Mouse (Mus musculus): ENCODE measurements around the gene Tspoap1.
A peak's percentile ranks its signal among the peaks of the same experiment; 100 is the strongest.

Gene Tspoap1

DNA sequence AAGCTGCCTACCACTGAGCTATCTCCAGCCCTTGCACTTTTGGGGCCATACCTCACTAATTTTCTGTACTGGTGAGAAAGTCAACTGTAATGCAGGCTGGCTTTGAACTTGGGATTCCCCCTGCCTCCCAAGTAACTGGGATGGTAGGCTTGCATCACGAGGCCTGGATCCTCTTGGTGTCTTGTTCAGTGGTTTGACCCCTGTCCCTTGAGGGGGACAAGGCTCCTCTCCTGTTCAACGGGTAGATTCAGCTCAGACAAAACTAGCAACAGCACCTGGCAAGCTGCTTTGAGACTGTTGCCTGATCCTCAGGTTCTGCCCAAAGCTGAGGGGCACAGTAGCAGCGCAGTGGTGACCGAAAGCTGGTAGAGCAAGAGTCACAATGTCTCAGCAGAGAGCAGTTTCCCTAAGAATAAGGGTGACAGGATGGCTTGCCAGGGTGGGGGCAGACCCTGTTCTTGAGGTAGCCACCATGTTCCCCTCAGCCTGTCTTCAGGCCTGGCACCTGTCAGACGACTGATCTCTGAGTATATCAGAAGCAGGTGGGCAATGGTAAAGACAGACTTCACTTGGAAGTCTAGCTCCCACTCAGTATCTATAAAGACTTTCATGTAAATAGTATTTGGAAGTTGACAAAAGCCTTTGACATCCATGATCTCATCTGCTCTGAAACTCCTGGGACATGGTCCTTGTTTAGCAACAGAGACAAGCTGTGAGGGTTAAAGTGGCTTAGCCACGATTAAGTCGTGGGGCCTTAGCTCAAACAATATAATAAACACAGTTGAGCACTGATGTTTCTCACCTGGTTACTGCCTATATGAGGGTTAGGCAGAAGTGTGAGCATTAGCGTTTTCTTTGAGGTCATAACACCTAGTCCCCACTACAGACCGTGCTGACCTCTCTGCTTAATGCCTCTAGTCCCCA is 14.4 kb upstream of the Tspoap1 start:
- DNase-seq (ENCODE audit: low spot score in 2 of 2), result peak in 1 of 2 experiments; percentile 41

DNA sequence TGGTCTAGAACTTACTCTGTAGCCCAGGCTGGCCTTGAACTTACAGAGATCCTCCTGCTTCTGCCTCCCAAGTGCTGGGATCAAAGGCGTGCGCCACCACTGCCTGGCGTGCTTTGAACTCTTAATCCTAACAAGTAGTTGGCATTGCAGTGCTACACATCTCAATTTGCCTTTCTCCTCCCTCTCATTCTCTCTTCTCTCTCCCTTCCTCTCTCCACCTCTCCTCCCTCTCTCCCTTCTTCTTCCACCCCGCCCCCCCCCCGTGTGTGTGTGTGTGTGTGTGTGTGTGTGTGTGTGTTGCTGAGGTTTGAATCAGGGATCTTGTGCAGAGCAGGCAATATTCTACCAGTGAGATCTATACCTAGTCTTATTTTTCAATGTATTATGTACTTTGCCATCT is 13.0 kb upstream of the Tspoap1 start:
- no peak for DNase-seq (ENCODE audit: low spot score in 2 of 2)

DNA sequence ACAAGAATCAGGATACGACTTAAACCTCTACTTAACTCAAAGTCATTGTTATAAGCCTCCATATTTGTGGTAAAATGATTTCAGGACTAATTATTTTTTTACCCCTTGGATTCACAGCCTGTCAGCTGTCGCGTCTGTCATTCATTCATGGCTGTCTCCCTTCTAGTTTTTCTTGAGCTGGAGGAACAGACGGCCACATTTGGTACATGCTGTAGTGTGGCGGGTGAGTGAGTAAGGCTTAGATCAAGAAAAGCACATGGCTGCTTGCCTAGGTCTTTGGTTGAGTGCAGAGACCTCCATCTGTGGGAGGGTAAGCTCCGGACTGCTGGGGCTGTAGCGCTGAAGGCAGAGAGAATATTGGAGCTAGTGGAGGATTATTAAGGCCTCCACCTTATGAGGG is 12.6 kb upstream of the Tspoap1 start:
- no peak for DNase-seq (ENCODE audit: low spot score in 2 of 2)

DNA sequence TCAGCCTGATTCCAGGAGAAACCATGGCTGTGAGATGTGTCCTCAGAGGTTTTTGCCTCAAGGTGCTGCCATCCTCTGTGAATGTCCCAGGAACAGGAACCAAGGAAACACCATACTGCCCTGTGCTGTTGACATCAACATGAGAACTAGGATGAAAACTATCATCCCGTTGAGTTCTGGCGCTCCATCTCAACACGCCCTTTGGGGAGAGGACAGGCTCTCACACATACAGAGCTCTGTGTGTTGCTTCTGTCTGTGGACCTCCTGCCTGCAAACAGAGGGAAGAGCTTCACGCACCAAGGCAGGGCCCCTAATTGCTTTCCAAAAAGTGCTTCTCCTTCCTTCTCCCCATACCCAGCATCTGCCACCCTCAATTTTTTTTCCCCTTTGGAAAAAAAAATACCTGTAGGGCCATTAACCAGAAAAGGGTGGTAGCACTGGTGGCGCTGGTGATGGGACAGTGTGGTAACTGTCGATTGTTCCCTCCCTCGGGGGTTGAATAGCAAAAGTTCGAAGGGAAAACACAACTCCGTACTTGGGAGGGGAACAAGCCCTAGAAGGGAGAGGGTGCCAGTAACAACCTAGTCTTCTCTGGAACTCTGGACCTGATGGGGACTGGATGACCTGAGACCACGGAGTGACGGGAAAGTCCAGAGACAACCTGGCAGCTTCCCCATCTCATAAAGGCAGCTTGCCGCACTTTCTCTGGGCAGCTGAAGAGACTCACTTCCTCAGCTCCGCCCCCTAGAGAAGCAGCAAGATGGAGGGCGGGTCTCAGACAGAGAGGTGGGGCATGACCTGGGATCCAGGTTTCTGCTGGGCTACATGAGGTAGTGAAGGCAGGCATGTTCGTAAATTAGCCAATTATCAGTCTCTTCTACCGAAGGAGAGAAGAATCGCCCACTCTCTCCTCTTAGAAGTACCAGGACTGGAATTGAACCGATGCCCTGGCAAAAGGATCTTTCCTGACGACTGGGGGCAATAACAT is 11.9 kb upstream of the Tspoap1 start:
- DNase-seq (ENCODE audit: low spot score in 2 of 2), result peak; percentile 88 to 90

DNA sequence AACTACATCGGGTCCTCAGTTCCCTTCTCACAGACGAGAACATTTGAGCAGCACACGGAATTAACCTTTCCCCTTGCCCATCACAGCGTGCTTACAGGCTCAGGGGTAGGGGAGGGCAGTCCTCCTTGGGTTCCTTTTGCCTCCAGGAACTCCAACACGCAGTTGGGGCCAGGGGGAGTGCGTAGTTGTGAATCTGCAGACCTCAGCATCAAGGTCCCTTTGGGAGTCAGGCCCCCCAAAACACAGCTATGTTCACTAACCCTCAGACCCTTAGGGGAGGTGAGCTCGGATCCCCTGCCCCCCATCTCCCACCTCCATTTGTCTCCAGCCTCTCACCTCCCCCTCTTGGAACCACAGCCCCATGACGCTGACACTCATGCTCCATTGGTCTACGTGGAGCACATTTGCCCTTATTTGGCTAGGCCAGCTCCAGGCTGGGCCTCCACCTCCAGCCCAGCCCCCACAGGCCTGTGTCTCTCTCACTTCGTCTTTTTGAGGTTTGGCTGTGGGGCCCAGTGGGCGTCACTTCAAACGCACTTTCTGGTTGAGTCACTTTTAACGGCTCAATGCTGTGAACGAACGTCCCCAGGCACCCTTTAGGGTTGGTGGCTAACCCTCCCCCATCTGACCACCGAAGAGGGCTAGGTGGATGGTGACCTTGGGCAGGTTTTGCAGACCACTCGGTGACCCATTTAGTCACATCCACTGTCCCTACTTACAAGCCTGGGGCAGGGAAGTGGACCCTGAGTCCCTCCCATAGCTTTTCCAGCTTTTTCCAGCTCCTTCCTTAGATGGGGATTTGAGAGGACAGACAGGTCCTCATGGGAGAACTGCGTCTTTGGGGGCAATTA is 10.9 kb upstream of the Tspoap1 start:
- DNase-seq (ENCODE audit: low spot score in 2 of 2), result peak; percentile 89 to 94

DNA sequence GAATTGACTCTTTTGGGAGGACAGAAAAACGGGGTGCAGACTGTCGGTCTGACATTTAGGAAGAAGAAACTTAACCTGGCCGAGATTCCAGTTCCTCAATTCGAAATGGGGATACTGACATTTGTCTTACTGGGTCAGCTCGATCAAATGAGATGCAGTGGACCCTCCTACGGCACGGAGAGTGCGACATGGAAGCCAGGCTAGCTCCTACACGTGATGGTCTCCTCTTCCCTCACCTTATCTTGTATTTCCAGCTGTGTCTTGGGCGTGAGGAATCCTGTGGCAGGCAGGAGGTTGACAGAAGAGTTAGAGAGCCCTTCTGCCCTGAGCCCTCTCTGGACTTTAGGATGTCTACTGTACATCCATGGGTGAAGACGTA is 10.3 kb upstream of the Tspoap1 start:
- DNase-seq (ENCODE audit: low spot score in 2 of 2), result no peak

DNA sequence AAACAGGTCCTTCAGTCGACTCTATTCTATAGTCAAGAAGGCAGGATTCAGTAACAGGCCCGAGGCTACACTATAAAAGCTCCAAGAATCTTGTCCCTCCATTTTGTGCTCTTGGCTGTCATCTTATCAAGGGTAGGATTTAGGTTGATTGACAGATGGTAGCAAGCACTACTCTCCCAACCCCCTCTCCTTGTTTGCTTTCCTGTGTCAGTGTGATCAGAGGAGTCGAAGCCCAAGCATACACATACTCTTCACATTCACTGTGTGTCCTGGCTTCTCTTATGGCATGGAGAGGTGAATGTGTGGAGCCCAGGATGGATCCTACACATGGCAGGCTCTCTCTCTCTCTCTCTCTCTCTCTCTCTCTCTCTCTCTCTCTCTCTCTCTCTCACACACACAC is 9.8 kb upstream of the Tspoap1 start:
- DNase-seq (ENCODE audit: low spot score in 2 of 2), result peak; percentile 71 to 74

DNA sequence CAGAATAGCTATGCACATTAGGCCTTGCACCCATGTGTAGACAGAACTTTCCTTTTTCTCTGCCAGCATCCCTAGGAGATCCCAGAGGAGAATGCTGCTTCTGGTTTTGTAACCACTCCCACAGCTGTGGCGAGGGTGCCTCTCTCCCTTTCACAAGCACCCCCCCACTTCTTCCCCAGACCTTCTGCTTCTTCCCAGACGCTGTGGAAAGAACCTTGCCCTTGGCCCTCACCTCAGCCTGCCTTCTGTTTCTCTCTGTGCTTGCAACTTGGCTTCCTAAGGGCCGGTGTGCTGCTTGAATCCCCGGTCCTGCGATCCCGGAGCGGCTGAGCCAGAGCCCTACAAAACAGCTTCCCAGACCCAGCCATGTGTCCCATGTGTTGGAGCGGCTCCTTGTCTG is 9.3 kb upstream of the Tspoap1 start:
- peak; percentile 54 to 62 for DNase-seq (ENCODE audit: low spot score in 2 of 2)

DNA sequence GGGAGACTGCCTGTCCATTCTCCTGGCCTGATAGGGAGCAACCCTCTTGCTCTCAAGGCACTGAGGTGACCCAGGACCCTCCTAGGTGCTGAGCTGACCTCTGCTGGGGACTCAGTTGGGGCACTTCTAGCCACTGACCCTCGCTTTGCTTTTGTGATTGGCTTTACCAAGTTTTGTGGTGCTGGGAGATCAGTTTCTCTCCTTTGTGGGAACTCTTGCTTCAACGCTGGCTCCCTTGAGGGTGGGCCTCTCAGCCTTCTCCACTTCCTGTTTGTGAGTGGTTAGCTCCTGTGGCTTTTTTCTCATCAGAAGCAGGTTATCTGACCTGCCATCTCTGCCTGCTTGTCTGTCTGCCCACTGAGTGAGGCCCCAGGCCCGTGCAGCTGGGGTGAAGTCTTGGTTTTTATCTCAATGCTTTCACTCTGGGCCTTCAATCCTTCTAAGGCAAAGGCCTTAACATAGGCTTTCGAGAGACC is 8.8 kb upstream of the Tspoap1 start:
- DNase-seq (ENCODE audit: low spot score in 2 of 2), result peak; percentile 86 to 91

DNA sequence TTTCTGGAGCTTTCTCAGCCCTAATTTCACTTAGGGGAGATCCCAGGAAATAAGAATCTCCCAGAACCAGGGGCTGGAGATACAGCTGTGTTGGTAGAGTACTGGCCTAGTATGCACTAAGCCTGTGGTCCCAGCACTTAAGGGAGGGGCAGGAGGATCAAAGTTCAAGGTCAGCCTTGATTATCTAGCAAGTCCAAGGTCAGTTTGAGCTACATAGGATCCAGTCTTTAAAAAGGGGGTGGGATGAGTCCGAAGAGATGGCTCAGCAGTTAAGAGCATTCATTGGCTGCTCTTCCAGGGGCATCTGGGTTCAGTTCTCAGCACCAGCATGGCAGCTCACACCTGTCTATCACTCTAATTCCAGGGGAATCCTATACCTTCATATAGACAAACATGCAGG is 8.0 kb upstream of the Tspoap1 start:
- no peak for DNase-seq (ENCODE audit: low spot score in 2 of 2)

DNA sequence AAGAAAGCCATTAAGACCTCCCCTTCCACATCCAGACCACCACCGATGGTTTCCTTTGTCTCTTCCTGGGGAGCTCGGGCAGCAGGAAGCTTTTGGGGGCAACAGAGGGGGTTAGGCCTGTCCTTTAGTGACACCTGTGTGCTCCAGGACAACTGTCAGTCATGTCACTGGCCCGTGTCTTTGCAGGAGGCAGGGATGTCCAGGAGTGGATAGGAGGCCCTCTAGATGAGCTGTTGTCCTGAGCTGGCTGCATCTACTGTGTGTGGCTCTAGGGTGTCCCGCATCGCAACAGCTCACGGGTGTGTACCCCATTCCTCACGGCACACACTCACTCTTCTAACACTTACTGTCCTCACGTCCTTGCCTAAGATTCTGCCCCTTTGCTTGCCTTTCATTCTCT is 7.1 kb upstream of the Tspoap1 start:
- peak in 1 of 2 experiments; percentile 32 for DNase-seq (ENCODE audit: low spot score in 2 of 2)

DNA sequence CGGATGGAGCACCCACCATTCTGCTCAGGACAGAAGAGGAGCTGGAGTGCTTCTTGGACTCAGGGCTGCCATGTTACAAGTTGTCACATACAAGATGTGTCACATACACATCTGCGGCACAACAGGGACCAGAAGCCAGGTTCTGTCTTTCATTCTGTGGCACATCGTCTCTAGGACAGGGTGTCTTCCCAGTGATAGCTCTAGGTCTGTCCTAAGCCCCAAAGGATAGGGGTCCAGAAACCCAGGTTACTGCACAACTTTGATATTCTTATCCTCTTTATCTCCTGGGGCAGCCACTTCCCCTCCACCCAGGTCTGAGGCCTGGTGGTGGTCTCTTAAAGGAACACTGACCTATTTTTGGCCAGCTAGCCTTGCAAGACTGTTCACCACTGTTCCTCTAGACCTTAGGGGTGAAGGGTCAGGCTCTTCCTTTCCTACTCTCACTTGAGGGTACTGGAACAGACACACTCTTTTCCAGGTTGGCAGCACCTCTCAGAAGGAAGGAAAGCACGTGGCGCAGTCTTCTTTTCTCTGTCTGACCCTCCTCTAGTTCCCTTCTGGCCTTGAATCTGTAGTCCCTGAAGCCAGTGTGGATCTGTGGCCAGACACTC is 6.3 kb upstream of the Tspoap1 start:
- DNase-seq (ENCODE audit: low spot score in 2 of 2), result no peak

DNA sequence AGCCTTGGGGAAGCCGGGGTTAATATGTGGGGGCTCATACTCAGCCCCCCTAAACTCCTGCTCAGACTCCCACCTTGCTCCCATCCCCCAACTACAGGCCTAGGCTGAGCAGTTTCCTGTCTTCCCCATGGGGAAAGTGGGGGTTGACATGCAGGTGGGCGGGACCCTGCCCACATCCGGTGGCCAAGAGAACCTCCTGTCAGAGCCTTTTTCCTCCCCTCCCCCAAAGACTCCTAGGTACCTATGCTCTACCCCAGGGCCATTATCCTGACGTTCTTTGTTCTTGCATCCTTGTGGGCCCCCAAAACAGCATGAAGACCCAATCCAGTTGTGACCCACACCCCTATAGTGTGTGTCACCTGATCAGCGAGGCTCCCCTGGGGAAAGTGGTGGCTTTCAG is 5.7 kb upstream of the Tspoap1 start:
- peak; percentile 94 to 96 for DNase-seq (ENCODE audit: low spot score in 2 of 2)

DNA sequence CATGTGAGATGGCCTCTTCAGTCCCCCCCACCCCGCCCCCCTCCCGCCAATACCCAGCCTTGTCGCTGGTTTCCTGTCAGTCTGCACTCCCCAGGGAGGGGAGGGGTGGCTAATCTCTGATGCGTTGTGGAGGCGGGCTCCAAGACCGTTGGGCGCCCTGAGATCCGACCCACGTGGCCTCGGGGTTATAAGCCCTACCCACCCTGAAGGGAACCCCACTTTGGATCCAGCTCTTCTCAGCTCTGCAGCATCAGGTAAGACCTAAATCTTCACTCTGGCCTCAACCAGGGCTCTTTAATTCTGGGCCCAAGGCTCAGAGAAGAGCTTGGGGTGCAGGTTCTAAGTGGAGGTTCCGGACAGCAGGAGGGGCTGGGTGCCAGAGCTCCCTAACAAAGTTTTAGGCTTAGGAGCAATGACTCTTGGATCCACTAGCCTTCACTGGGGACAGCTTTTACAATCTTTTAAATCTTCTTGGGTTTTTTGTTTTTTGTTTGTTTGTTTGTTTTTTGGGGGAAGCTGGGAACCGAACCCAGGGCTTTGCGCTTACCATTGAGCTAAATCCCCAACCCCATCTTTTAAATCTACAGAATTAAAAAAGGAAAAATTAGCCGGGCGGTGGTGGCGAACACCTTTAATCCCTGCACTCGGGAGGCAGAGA is 4.9 kb upstream of the Tspoap1 start:
- DNase-seq (ENCODE audit: low spot score in 2 of 2), result peak; percentile 98 to 99

DNA sequence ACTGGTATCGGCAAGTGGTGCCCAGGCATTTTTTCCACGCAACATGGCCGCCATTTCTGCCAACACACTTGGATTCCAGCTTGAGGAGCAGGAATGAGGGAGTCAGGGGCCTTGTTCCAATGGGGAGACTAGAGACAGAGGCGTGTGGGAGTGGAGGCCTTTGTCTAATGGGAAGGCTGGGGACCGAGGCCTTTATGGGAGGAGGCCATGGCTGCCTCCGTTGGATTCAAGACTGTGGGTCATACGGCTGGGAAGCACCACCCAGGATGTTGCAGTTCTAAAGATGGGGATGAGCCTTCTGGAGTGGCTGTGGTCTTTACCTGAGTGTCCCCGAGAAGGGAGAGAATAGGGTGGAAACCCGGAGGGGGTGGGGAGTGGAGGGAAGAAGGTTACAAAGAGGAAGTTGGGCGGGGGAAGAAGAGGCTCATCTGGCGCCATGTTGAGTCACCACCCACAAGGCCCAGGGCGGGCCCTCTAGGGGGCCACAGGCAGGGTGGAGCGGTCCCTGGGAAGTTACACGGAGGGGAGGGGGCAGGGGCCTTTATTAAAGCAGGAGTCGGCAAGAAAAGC is 4.0 kb upstream of the Tspoap1 start:
- peak; percentile 78 to 81 for DNase-seq (ENCODE audit: low spot score in 2 of 2)

DNA sequence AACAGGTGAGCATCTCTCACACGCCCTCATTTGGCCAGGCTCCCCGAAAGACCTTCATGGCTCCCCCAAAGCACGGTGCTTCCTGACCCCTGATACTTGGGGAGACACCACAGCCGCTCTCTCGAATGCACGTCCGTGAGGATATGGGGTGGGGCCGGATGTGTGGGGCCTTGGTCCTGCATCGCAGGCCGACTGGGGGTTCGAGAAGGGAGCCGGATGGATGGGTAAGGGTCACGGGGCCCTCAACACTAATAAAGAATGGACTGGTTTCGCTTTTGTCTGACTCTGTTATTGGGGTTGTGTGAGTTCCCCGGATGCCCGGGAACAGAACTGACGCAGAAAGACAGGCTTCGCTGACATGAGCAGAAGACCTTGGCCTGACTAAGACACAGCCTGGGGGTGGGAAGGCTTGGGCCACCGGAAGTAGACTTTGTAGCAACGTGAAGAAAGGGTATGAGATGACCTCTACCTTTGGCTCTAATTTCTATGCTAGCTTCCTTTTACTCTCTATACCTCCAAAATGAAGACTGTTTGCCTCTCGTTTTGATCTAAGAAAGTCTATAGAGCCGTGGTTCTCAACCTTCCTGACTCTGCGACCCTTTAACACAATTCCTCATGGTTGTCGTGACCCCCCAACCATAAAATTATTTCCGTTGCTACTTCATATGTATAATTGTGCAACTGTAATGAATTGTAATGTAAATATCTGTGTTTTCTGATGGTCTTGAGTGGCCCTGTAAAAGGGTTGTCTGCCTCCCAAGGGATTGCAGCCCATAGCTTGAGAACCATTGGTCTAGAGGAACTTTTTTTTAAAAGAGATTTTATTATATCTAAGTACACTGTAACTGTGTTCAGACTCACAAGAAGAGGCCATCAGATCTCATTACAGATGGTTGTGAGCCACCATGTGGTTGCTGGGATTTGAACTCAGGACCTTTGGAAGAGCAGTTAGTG is 3.1 kb upstream of the Tspoap1 start:
- peak; percentile 53 to 60 for DNase-seq (ENCODE audit: low spot score in 2 of 2)

DNA sequence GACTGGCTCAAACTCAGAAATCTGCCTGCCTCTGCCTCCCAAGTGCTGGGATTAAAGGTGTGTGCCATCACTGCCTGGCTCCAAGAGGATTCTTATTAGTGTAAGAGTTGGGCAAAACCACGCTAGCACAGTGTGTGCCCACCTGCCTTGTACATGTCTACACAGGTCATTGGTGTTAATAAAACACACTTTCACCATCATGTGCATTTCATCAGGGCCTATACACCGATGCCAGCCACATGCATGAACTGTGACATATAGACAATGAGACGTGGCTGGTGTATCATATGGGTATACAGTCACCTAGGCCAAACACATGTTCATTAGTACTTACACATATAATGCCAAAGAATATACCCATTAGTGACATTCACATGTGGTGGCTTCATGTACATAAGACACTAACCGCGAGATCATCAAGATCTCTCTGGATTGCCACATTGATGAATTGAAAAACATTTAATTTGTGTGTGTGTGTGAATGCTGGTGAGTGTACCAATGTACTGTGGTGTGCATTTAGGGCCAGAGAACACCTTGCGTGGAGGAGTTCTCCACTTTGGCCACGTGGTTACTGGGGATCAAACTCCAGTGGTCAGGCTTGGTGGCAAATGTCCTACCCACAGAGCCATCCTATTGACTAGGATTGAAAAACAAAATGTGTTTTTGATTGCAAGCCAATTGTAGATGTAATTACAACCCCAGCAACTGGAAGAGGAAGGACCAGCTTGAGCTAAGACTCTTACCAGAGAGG is 2.0 kb upstream of the Tspoap1 start:
- DNase-seq (ENCODE audit: low spot score in 2 of 2), result peak; percentile 34 to 54

DNA sequence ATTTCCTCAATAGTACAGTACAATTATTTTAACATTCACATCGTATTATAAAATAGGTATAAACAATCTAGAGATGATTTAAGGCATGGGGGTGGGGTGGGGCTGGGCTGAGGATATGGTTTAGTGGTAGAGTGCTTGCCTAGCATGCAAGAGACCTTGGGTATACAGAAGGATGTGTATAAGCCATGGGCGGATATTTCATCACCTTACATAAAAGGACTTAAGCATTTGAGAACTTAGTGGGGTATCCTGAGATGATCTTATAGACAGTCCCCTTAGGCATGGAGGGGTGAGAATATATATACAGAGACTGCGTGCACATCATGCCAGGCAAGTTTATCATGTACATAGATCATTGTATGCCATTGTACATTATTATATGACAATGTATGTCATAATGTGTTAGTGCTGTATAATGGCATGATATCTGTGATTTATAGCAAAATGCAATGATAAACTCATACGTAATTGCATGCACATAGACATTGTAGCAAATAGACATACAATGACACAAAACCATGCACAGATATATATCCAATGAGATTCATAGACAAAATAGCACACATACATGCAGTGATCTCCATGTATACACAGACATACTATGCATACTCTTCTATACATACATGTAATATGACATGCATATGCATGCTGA is 1.3 kb upstream of the Tspoap1 start:
- DNase-seq (ENCODE audit: low spot score in 2 of 2), result peak in 1 of 2 experiments; percentile 33
